Mouse (Mus musculus) embryonic facial prominence, embryonic 12.5 days (tissue): ENCODE results near the gene Gm21897. TPM values are rescaled to one million over a fixed set of nuclear protein-coding genes. Genes with fewer than 3 reads are reported as not detected.

Source experiments
- ATAC-seq: fragments of 200-750 bp; cut with Nextera tagmentation; 2 replicates; pipeline ENCODE4 v1.8.0; 2017; ENCODE audit not compliant: insufficient number of reproducible peaks, insufficient read depth, low FRiP score, low TSS enrichment
- H3K27ac ChIP-seq: fragments of 300-500 bp; sonication (generic); 2 replicates; pipeline ENCODE4 v1.5.1; 2016; ENCODE audit warnings: mild to moderate bottlenecking
- H3K27me3 ChIP-seq: fragments of 300-500 bp; sonication (generic); 2 replicates; pipeline ENCODE4 v1.6.1; 2016; ENCODE audit warnings: mild to moderate bottlenecking, moderate library complexity
- H3K36me3 ChIP-seq: fragments of 300-500 bp; sonication (generic); 2 replicates; pipeline ENCODE4 v1.6.1; 2016; ENCODE audit warnings: mild to moderate bottlenecking
- H3K4me1 ChIP-seq: fragments of 300-500 bp; sonication (generic); 2 replicates; pipeline ENCODE4 v1.6.1; 2016
- H3K4me2 ChIP-seq: fragments of 300-500 bp; sonication (generic); replicated peaks from 2 replicates; pipeline ENCODE4 v1.6.1; 2016; ENCODE audit warnings: mild to moderate bottlenecking, moderate library complexity
- H3K4me3 ChIP-seq: fragments of 300-500 bp; sonication (generic); 2 replicates; pipeline ENCODE4 v1.5.1; 2016; ENCODE audit warnings: mild to moderate bottlenecking
- H3K9ac ChIP-seq: fragments of 300-500 bp; sonication (generic); 2 replicates; pipeline ENCODE4 v1.6.1; 2016; ENCODE audit warnings: mild to moderate bottlenecking, moderate library complexity
- H3K9me3 ChIP-seq: fragments of 300-500 bp; sonication (generic); 2 replicates; pipeline ENCODE4 v1.6.1; 2016; ENCODE audit warnings: mild to moderate bottlenecking, moderate library complexity
- WGBS: fragments of 180-500 bp; shearing (Covaris S2); methylation state at CpG from one replicate; pipeline ENCODE4 v1.1.7; 2016; 5-methylcytosine and 5-hydroxymethylcytosine counted together
- polyA plus RNA-seq: library from polyadenylated mRNA; unstranded; fragments of >200 nt; fragmentation: Nextera tagmentation; extraction: Ambion mirVana; gene quantifications from 2 replicates; pipeline ENCODE4 v1.2.1, GENCODE M21; 2016

Gm21897 gene
- polyA plus RNA-seq, 1 experiment from 2014 or later = not detected

DNA sequence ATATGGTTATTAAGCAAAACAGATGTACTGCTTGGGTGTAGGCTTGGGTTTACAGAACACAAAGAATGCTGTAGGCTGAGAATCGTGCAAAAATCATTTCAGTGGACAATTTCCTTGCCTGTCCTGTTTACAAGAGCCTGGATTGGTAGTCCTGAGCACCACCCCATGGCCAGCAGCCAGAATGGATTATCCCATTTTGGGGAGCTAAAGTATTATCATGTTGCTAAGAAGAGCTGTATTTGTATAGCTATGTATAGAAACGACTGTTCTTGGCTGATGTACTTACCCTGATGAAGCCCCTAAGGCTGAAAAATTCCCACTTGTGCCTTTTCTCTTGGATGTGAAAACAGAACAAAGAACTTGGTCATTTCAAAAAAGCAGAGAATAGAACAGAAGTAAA lies 37.6 kb downstream of the Gm21897 start:
- no peak overlapping the region for H3K27ac ChIP-seq
- H3K9me3 ChIP-seq = no peaks in the 10 kb centered on the region
- H3K4me1 ChIP-seq = no peaks in the 10 kb centered on the region
- WGBS = 60% methylated on average over 2 of the region's 2 CpGs
- no peaks in the 10 kb centered on the region for H3K27me3 ChIP-seq
- ATAC-seq = no peak
- no peak overlapping the region for H3K4me3 ChIP-seq
- no peaks in the 10 kb centered on the region for H3K36me3 ChIP-seq
- no peak overlapping the region for H3K9ac ChIP-seq
- H3K4me2 ChIP-seq = no peak overlapping the region

DNA sequence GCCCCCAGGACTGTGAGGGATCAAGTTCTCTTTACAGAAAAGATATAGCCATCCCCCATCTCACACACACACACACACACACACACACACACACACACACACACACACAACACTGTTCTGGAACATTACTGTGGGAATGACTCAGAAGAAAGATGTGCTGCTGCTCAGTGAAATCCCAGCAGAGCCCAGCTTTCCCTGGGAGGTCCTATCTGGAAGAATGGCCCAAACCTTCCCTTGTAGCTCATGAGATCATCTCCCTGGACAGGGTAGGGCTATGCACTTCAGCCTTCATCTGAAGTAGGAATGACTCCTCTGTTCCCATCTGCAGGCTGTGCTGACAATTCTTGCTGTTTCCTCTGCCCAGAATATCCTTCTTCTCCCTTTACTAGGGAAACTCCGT lies 38.1 kb downstream of the Gm21897 start:
- WGBS = 73% methylated on average over 1 of the region's 1 CpGs
- H3K4me2 ChIP-seq = no peak overlapping the region
- no peak overlapping the region for H3K4me3 ChIP-seq
- H3K9ac ChIP-seq = no peak overlapping the region
- no peaks in the 10 kb centered on the region for H3K27me3 ChIP-seq
- no peaks in the 10 kb centered on the region for H3K36me3 ChIP-seq
- no peak for ATAC-seq
- H3K4me1 ChIP-seq = no peaks in the 10 kb centered on the region
- no peaks in the 10 kb centered on the region for H3K9me3 ChIP-seq
- H3K27ac ChIP-seq = no peak overlapping the region

DNA sequence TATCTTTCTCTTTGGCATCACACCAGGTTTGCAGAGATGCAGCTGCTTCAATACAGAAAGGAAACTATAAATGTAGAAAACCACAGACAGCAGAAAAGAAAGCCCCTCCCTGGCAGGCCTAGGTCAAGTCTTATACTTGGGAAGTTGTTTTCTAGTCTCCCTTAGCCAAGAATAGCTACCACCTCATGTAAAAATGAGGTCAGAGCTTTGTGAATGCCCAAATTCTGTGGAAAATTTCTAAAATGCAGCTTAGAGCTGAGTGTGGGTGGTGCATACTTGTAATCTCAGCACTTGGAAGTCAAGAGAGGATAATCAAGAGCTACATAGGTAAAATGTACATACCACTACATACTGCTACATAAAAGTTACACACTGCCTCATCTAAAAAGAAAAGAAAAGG lies 40.5 kb downstream of the Gm21897 start:
- H3K4me1 ChIP-seq = no peaks in the 10 kb centered on the region
- H3K36me3 ChIP-seq = no peaks in the 10 kb centered on the region
- no peak for ATAC-seq
- no peaks in the 10 kb centered on the region for H3K27me3 ChIP-seq
- no peak overlapping the region for H3K4me3 ChIP-seq
- no peak overlapping the region for H3K9ac ChIP-seq
- no peaks in the 10 kb centered on the region for H3K9me3 ChIP-seq
- no peak overlapping the region for H3K4me2 ChIP-seq
- H3K27ac ChIP-seq = no peak overlapping the region

DNA sequence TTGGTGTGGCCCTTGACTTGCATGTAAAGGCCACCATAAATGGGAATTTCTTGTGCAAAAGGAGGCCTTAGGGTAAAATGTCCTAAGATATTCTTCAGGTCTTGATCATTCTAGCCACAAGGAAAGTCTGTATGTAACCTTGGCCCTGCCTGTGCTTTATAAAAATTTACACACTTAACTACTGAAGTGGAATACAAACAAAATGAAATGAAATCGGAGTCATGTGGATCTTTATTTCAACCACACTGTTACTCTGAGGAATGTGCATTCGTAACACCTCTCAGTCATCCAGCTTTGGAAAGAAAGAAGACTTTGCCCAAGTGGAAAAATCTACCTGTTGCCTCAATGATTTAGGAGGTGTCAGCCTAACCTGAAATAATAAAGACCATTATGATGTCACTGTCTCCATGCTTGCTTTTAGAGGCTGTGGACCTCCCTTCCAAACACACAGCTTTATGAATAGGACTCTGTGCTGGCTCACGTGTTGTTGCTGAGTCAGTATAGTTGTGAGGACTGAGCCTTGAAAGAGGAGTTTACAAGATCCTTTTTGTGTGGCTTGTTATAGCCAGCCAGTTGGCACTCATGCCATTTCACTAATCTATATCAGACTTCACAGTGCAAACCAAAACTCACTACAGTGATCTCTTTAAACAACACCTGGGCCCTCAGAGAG lies 42.0 kb downstream of the Gm21897 start:
- H3K27ac ChIP-seq = no peak overlapping the region
- H3K9ac ChIP-seq = no peak overlapping the region
- no peaks in the 10 kb centered on the region for H3K36me3 ChIP-seq
- H3K27me3 ChIP-seq = no peaks in the 10 kb centered on the region
- ATAC-seq = no peak
- no peak overlapping the region for H3K4me2 ChIP-seq
- H3K4me3 ChIP-seq = no peak overlapping the region
- no peaks in the 10 kb centered on the region for H3K9me3 ChIP-seq
- WGBS = 77% methylated on average over 3 of the region's 3 CpGs
- H3K4me1 ChIP-seq = no peaks in the 10 kb centered on the region

DNA sequence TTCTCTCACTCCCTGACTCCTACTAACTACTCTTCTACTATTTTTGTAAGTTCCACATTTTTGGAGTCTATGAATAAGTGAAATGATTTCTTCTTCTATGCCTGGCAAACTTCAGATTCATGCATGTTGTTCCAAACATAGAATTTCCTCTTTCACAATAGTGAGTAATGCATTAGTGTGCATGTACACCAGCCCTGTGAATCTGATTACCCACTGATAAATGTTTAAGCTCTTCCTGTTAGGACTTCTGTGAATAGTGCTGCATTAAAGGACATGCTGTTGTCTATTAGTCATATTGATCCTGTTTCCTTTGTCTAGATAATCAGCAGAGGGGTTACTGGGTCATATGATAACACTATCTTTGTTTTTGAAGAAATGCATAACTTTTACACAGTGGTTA lies 43.6 kb downstream of the Gm21897 start:
- H3K9me3 ChIP-seq = no peaks in the 10 kb centered on the region
- H3K27me3 ChIP-seq = no peaks in the 10 kb centered on the region
- H3K4me3 ChIP-seq = no peak overlapping the region
- no peaks in the 10 kb centered on the region for H3K36me3 ChIP-seq
- no peak overlapping the region for H3K27ac ChIP-seq
- H3K9ac ChIP-seq = no peak overlapping the region
- no peak overlapping the region for H3K4me2 ChIP-seq
- H3K4me1 ChIP-seq = no peaks in the 10 kb centered on the region
- no peak for ATAC-seq
